Mouse (Mus musculus) erythroblast, embryonic 14.5 days (primary cell): ENCODE data around the gene Rer1.

Experiments
- GATA1 ChIP-seq: IDR thresholded peaks from 2 replicates; pipeline ENCODE4 v1.6.1; 2012; ENCODE audit warnings: low read length, inconsistent platforms, mixed read lengths
- TAL1 ChIP-seq: IDR thresholded peaks from 3 replicates; pipeline ENCODE4 v1.6.1; 2012; ENCODE audit warnings: low read length, inconsistent platforms, mixed read lengths

DNA sequence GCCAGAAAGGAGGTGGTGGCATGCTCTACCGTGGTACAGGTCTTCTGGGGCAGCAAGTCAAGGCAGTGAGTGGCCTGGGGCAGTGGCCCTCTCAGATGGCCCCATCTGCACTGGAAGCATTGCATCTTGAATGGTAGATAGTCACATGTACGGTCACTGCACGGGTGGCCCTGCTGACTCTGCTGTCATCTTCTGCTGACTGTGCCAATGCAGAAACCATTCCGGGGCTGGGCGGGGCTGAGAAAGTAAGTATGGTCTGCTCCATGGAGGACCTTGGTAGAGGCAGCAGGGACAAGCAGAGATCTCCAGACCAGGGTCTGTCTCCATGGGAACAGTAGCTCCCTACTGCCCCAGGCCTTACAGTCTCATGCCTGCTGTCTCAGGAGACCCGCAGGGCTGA lies 35.0 kb upstream of the Rer1 start:
- TF ChIP-seq GATA1 (no peak), TAL1 (no peak)
